Mouse (Mus musculus) thymus, adult 18-20 months (tissue): ENCODE data around the gene Gng12.

Experiments used
- DNase-seq, 2 experiments: peaks; one replicate each; pipeline ENCODE4 v3.0.0; 2022; ENCODE audit warnings: mixed read lengths in 2 of 2

Gng12 gene

DNA sequence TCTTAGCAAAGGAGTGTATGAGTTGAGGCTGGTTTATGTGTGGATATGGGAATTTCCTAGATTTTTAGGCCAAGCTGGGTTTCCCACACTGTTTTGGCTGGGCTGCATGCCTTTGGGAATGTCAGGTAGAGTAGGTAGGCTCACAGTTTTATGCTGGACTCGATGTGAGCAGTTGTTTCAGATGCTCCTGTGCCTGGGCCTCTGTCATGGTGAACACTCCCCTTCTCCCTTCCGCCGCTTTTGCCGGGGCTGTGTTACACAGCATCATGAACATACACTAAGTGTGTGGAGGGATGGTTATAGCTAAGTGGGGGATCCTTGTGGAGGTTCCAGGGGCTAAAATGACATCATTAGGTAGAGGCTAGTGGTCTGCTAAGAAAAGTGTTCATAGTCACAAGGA, 24.6 kb downstream of the Gng12 start:
- DNase-seq: no peak

DNA sequence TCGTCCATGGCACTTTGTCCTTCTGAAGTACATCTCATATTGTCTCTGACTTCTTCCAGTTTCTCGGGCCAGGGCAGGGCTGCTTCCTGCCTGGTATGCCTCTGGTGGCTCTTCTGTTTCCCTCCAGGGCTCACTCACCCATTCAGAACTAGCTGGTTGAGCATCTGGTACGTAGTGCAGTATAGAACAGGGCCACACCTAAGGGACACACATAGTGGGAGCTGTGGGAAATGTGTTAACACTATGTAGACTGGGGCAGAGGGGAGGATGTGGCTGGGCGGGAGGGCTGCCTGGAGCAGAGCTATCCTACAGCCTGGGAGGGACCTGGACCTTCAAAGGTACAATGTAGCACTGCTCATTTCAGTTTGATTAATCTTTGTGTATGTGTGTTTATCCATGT, 25.6 kb downstream of the Gng12 start:
- no peak for DNase-seq

DNA sequence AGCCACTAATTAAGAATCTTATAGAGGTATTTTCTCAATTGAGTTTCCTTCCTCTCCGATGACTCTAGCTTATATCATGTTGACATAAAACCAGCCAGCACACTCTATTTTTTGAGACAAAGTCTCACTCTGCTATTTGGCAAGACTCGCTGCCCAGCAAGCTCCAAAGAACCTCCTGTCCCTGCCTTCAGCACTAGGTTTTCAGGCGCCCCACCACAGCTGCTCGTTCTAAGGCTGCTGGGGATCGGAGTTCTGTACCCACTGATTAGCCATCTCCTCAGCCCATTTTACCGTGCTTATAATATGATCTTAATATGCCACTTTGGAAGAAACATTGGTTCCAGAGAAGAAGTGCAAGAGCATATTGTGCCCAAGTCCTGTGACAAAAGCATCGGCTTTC, 26.3 kb downstream of the Gng12 start:
- no peak for DNase-seq

DNA sequence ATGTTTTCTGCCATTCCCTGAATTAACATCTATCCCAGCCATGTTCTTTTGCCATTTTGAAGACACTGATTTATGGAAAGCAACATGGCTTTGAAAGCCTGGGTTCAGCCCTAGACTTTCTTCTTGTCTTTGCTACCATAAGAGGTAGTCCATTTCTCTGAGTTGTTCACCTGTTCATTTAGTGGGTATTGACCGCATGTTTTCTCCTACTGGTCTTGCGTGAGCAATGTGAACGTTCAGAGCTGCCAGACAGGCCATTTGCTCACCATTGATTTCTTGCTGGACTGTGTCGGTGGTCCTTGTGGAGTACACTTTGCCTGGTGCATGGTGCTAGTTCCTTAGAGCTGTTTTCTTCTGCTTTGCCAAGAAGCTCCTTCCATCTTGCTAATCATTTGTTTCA, 27.7 kb downstream of the Gng12 start:
- no peak for DNase-seq

DNA sequence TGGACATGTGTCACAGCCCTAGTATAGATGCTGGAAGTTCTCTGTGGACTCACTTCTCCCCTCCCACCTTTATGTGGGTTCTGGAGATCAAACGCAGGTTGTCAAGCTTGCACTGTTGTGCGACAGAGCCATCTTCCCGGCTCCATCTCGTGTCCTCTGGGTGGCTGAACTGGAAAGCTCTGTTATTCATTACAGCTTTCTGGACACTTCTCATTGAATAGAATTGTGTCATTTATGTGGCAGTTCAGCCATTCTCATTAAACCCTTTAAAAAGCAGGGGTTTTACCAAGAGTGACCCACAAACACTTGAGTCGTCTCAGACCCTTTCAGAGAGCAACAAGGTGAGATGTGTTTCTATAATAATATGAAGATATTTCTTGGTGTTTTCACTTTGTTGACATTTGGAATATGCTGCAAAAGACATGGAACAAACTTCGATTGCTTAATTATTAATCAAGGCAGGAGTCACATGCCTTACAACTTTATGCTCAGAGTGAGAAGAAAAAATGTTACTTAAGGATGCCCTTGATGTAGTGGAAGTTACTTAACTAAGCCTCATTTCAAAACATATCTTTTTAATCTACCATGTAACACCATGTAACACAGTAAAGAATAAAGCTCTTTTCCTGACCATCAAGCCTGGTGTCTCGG, 28.2 kb downstream of the Gng12 start:
- no peak for DNase-seq

DNA sequence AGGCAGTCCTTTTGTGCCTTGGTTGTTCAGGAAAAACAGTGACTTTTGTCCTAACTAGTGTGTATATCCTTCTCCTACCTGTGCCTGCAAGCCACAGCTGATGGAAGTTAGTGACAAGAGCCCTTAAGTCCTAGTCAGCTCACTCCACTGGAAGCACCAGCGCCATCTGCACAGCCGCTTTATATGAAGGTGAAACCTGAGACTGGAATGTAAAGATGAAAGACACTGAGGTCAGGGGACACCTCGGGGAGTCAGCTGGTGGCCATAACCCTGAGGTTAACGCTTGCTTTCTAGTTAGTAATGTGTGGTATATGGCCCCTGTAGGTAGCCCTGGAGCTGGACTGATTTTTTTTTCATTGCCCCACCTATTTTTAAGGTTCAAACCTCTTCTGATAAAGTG, 30.1 kb downstream of the Gng12 start:
- DNase-seq: no peak

DNA sequence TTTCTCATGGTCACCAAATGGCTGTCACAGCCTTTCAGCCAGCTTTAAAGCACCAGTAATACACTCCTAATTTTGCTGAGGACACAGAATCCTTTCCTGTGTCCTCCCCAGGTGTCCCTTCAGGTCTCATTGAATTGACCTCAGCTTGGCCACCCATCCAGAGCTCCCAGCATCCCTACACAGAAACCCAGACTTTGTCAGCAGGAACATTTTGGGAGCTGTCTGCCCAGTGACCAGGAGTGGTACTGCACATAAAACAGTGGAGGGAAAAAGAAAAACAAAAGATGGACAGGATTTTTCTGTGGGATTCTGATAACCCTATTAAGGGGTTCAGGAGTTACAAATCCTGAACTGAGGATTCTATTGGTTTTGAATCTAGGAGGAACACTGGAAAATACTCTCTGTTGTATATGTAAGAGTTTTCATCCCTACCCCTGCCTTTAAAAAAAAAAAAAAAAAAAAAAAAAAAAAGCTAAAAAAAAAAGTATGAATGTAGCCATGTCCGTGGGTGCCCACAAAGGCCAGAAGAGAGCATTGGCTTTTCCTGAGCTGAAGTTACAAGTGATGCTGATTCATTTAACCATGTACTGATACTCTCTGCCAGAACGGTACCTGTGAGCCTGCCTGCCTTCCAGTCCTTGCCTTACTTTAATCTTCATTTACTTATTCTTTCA, 32.9 kb downstream of the Gng12 start:
- no peak for DNase-seq

DNA sequence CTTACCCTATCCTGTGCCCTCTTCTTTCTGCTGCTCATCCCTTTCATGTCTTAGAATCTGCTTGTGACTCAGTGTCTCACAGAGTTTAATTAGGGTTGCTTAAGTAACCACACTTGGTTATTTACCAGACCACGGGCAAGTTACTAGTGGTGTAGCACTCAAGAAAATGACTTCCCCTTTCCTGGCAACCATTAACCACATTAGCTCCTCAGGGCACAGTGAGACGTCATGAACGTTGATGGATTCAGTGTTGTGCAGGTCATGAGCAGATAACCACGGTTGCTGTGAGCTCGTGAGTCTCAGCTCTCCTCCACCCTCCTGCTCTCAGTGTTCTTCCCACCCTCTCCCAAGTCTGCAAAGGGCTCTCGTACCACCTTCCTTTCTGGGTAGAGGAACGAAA, 33.5 kb downstream of the Gng12 start:
- DNase-seq: no peak

DNA sequence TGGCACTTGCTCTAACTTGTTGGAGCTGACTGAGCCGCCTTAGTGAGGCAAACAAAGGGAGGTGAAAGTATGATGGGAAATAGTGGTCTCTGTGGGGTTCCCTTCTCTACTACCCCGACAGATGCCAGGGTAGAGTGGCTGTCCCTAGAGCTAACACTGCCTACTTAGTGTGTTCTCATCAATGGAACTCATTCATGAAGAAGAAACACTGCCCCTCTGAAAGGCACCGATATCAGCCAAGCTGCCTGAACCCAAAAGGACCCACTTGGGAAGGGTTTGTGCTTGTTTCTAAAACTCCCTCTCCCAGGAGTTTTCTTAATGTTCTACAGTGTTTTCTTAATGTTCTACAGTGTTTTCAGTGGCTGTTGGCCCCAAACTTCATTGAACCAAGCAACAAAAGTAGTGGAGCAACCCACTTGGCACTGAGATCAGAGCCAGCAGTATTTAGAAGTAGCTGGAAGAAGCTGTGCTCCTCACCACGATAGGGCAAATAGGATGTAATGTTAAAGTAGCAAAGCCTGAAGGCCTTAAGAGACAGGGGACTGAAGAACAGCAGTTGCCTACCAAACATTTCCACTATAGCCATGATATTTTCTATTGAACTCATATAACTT, 36.1 kb downstream of the Gng12 start:
- no peak for DNase-seq

DNA sequence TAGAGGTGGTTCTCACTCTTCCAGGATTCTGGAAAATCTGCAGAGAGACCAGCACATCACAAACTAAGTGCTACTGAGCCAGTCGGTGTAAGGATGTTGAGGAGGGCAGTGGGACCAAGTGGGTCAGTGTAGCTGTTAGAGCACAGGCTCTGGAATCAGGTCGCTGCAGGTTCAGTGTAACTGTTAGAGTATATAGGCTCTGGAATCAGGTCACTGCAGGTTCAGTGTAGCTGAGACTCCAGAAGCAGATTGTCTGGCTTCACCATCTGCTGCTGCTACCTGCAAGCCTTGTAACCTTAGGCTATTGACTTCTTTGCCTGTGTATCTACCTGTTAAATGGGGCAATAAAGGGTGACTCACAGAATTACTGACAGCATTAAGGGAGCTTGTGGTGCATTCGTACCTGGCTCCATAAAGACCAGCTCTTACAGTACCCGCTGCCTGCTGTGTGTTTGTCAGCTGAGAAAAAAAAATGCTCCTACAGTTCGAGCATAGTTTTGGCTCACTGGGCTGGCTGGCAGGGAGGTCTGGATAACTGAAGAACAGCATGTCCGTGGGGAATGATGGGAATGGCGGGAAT, 44.5 kb downstream of the Gng12 start:
- DNase-seq: no peak

DNA sequence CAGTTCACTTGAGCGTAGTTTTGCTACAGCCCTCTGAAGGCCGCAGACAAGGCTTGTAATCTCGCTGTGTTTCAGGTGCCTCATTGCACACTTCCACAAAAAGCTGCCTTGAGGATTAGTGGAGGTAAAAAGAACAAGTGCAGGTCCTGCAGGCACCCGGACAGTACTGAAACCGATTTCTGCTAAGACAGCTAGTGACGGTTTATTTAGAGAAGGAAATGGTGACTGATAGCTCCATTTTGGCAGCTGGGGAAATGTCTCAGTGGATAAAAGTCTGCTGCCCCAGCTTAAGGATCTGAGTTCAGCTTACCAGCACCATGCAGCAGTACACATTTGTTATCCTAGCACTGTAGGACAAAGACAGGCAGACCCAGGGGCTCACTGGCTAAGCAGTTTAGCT, 45.6 kb downstream of the Gng12 start:
- DNase-seq: no peak

DNA sequence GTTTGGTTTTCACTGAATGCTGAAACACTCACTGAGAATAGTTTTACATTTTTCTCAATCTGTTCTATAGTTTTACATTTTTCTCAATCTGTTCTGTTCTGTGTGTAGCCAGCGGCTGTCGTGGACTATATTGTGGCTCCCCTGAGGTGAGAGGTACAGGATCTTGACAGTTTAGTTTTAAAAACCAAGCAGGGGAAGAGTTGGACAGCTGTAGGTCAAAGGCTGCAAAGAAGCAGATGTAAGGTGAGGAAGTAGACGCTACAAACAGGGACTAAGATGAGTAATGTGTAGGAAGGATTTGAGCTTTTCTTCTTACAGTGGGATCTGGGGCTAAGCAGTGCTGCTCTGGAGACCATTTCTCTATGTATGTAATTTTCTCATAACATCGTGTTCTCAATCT, 46.6 kb downstream of the Gng12 start:
- DNase-seq: no peak

DNA sequence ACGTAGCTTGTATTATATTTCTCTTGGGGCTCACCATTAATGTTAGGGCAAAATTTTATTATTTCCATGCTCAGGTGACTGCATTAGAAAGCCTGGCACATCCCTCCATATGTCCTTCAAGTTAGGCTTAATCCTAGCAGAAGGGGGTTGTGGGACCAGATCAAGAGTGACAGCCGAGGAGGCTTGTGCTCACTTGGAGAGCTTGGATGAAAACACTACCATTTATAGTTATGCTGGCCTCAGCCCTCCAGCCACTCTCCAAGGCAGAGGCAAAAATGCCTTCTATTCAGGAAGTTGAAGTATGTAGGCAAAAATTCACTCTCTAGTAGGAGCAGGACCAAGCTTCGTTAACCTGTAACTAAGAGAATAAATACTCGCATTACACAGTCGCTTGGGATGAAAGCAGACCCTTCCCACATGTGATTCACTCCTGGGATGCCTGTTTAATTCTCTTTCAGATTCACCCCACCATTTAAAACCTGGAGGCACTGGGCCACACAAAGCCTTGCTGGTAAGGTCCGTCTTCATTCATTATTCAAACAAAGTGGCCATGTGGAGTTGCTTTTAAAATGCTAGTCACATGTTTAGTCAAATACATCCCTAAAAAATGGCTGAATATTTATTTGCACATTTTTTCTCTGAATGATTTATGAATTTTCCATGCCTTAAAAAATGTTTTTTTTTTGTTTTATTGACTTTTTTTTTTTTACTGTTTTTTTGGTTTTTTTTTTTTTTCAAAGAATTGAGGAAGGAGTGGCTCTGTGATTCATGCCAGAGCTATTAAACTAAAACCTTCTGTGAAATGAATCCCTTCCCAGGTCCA, 47.4 kb downstream of the Gng12 start:
- no peak for DNase-seq

DNA sequence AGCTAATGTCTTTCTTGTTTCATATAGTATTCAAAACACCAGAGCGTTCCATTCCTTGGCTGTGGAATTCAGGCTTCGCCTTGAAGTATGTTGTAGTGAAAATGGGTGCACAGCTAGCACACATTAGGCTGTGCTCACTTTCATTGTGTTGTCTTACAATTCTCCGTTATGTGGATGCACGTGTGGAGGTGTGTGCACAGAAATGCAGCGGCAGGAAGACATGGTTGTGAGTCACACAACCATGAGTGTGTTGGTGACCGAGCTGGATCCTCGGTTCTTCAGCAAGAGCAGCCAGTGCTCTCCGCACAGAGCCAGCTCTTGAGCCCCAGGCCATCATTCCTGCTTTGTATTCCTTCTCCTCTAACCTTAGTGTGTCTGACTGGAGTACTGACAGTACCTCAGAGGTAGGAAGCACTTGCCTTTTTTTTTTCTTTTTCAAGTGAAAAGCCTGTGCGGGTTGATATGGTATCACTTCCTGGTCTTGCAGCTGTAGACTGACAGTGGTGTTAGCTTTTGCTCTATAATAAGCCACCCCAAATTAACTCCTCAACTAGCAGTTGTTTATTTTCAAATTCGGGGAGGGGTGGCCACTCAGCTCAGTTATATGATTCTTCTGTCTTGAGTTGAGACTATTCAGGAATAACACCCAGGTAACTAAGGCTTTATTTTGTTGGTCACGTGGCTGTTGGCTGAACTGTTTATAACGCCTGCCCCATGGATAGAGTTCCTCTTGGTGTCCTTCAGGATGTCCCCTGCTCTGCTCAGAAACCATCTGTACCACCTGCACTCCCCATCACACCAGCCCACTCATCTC, 48.2 kb downstream of the Gng12 start:
- no peak for DNase-seq

DNA sequence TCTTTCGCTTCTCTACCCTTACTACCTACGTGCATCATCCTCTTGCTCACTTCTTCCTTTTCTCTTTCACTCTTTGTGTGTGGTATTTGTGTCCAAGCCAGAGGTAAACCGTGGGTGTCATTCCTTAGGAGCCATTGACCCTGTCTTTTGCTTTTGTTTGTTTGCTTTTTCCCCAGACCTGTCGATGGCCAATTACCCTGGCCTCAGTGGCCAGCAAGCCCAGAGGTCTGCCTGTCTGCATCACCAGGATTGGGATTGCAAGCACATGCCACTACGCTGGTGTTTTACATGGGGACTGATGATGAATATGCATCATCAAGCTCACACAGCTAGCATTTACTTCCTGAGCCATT, 48.8 kb downstream of the Gng12 start:
- DNase-seq: no peak

DNA sequence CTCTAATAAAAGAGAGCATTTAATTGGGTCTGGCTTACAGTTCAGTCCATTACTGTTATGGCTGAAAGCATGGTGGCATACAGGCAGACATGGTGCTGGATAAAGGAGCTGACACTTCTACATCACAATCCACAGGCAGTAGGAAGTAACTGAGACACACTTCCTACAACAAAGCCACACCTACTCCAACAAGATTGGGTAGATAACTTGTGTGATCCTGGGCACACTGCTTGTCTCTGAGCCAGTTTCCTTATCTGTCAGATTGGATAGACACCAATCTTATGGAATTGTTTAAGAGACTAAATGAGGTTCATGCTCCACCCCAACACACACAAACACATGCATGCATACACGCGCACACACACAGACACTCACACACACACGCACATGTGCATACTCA, 51.9 kb downstream of the Gng12 start:
- DNase-seq: no peak

DNA sequence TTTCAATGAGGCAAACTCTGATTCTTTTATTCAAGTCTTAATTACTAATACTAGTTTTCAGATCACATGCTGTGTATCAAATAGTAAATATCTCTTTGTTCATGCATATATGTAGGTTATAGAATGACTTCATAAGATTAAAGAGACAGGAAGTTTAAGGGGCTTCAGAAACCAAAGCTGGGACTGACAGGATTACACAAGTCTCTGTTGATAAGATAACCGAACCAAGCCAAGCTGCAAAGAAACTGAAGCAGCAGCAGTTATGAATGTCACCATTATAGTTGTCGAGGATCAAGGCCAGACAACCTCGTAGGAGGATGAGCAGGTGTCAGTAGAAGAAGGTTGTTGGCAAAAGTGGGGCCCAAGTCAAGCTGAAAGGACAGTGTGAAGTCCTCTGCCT, 52.7 kb downstream of the Gng12 start:
- DNase-seq: no peak

DNA sequence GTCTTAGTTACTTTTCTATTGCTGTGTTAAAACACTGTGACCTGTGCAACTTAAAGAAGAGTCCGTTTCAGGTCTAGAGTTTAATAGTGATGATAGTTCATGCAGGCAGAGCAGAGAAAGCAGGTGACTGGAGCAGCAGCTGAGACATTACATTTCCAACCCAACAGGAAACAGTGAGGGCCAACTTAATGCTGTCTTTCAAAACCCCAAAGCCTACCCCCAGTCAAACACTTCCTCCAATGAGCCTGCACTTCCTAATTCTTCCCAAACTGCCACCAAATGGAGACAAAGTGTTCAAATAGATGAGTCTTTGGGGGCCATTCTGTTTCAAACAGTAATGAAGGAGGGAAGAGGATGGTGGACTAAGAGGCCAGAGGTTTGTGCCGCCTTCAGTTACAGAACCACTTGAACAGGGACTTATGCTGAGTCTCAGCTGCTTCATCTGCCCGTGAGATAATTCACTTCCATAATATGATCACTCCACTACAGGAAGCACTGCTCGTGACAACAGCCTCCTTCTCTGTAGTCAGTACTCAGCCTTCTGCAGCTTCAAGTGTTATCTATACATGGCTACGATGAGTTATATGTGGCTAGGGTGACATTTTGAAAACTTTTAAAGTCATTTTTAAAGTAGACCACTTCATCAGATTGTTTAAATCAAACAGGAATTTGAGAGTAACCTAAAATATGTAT, 55.7 kb downstream of the Gng12 start:
- no peak for DNase-seq

DNA sequence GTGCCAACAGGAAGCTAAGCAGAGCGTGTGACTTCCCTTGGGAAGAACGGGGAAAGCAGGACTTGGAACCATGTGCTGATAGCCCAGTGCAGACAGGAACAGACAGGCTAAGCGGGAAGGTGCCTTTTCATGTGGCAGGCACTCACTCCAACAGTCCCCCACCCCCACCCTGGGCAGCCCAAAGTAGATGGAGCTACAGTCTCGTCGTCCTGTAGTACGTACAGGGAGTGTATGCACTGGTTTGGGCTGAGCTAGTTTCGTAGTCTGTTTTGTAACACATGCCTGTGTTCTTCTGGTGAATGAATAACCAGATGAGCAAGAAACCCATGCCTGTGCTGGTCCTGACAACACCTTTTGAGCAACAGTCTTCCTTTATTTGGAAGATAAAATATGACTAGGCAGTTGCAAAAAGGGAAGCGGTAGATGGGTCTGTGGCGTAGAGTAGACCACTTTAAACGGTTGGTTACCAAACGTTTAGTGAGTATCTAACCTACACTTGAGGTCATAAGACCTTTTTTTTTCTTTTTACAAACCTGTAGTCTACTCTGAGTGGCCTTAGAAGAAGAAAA, 57.8 kb downstream of the Gng12 start:
- no peak for DNase-seq

DNA sequence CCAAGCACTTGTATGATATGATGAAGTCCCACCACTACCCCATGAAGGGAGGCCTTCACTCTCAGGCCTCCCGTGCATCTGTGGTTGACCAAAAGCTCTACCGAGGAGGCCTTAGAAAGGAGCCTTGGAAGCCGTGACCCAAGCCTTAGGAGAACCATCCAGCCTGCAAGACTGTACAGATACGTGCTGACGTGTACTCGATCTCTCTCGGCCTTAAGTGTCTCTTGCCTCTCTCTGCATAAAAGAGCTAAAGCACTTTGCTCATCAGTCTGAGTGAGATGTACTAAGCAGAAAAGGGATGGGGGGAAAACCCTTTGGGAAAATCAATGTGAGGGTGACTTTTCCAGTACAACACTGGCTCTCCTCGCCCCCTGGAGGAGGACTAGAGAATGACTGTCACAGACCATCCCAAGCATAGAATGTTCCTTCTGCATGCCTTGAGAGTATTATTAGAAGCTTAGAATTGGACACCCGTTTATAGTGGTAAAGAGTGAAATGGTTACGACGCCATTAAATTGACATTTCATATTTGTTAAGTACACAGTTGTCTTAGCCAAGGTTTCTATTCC, 59.0 kb downstream of the Gng12 start:
- DNase-seq: no peak
